Mouse (Mus musculus): ENCODE measurements around the gene Sirpb1c. TPM values are rescaled to one million over a fixed set of nuclear protein-coding genes. Genes with fewer than 3 reads are reported as not detected.
"Not testable (repeated sequence)": the region's sequence is repeated elsewhere in the genome, so short reads cannot be mapped to it uniquely, and the experiment has no call there.

The Sirpb1c gene
- polyA plus RNA-seq (2016; fragmentation: Nextera tagmentation; extraction: Ambion mirVana), result not detected in 2 replicates

- not testable (repeated sequence) for DNase-seq (ENCODE audit: low spot score); H3K4me1 ChIP-seq; H3K36me3 ChIP-seq; H3K27me3 ChIP-seq (ENCODE audit: low read depth, poor library complexity, severe bottlenecking); H3K4me3 ChIP-seq; H3K27ac ChIP-seq; H3K9me3 ChIP-seq (replicated peaks)
- WGBS, result 90% methylated on average over 1 of the region's 1 CpGs
These were observed at the start of gene Sirpb1c for GRCm38 (mm10) chr3:15848280-15848679. Gene Sirpb1c (minus strand): TSS chr3:15848528.

GRCm38 (mm10) chr3:15886380-15886779 is 38.1 kb upstream of the Sirpb1c start:
- Histone ChIP-seq H3K36me3 (no peaks in the 10 kb centered on the region), H3K4me3 (no peak overlapping the region), H3K27me3 (ENCODE audit: low read depth, poor library complexity, severe bottlenecking) (no peaks in the 10 kb centered on the region), H3K9me3 (replicated peaks) (no peaks in the 10 kb centered on the region), H3K4me1 (no peaks in the 10 kb centered on the region), H3K27ac (no peak overlapping the region)
- no peak for DNase-seq (ENCODE audit: low spot score)
- 94% methylated on average over 3 of the region's 3 CpGs for WGBS

GRCm38 (mm10) chr3:15855773-15856172 is 7.4 kb upstream of the Sirpb1c start:
- H3K9me3 ChIP-seq (replicated peaks); H3K27me3 ChIP-seq (ENCODE audit: low read depth, poor library complexity, severe bottlenecking); H3K4me3 ChIP-seq; DNase-seq (ENCODE audit: low spot score); H3K27ac ChIP-seq; H3K4me1 ChIP-seq; H3K36me3 ChIP-seq: not testable (repeated sequence)

- Histone ChIP-seq H3K27ac (no peak overlapping the region), H3K36me3 (no peaks in the 10 kb centered on the region), H3K4me3 (no peak overlapping the region), H3K27me3 (ENCODE audit: low read depth, poor library complexity, severe bottlenecking) (no peaks in the 10 kb centered on the region), H3K4me1 (no peaks in the 10 kb centered on the region), H3K9me3 (replicated peaks) (no peaks in the 10 kb centered on the region)
- WGBS, result 97% methylated on average over 1 of the region's 1 CpGs
- DNase-seq (ENCODE audit: low spot score), result no peak
These were observed 1.6 kb upstream of the Sirpb1c start for GRCm38 (mm10) chr3:15849922-15850321.

GRCm38 (mm10) chr3:15847332-15848047 is 838 bp downstream of the Sirpb1c start:
- Histone ChIP-seq H3K27ac (no peak overlapping the region), H3K4me1 (no peaks in the 10 kb centered on the region), H3K27me3 (ENCODE audit: low read depth, poor library complexity, severe bottlenecking) (no peaks in the 10 kb centered on the region), H3K9me3 (replicated peaks) (no peaks in the 10 kb centered on the region), H3K36me3 (no peaks in the 10 kb centered on the region), H3K4me3 (no peak overlapping the region)
- WGBS, result 88% methylated on average over 3 of the region's 3 CpGs
- DNase-seq (ENCODE audit: low spot score), result no peak

GRCm38 (mm10) chr3:15773642-15774041 is 74.7 kb downstream of the Sirpb1c start:
- not testable (repeated sequence) for H3K27ac ChIP-seq; H3K36me3 ChIP-seq; H3K4me3 ChIP-seq; DNase-seq (ENCODE audit: low spot score); H3K9me3 ChIP-seq (replicated peaks); H3K27me3 ChIP-seq (ENCODE audit: low read depth, poor library complexity, severe bottlenecking); H3K4me1 ChIP-seq
- WGBS, result 85% methylated on average over 2 of the region's 2 CpGs

Other genes with a start within 250 kb of the Sirpb1c start
- gene Gm5150, start 157.9 kb upstream of the Sirpb1c start, polyA plus RNA-seq (2016; fragmentation: Nextera tagmentation; extraction: Ambion mirVana), result not detected in 2 replicates